Mouse (Mus musculus): ENCODE results near the gene Gxylt2. TPM values are rescaled to one million over a fixed set of nuclear protein-coding genes. Genes with fewer than 3 reads are reported as not detected.

Gene Gxylt2
- polyA plus RNA-seq, 1 experiment: 0.90 TPM

- Histone ChIP-seq H3K4me3 (replicated peaks; ENCODE audit: control insufficient read depth, low read depth, low read length) (no peak overlapping the region), H3K4me1 (ENCODE audit: control insufficient read depth, insufficient read depth, low read length) (no peaks in the 10 kb centered on the region; the same call in 1 of the 2 replicates), H3K27ac (ENCODE audit: control insufficient read depth, insufficient read depth, low read depth, low read length, poor library complexity) (no peak overlapping the region)
- 13% methylated on average over 6 of the region's 6 CpGs for WGBS
- TF ChIP-seq POLR2A (IDR thresholded peaks at IDR 0.05; ENCODE audit: borderline replicate concordance, control insufficient read depth, low read depth, low read length) (no peak), CTCF (IDR thresholded peaks at IDR 0.05; ENCODE audit: control insufficient read depth, insufficient read depth, low read length) (no peak)
Observed at GRCm38 (mm10) chr6:100674974-100675373, 29.6 kb upstream of the Gxylt2 start.

GRCm38 (mm10) chr6:100676461-100676860 lies 28.1 kb upstream of the Gxylt2 start:
- no peak overlapping the region for H3K4me3 ChIP-seq (replicated peaks; ENCODE audit: control insufficient read depth, low read depth, low read length)
- no peak overlapping the region for H3K27ac ChIP-seq (ENCODE audit: control insufficient read depth, insufficient read depth, low read depth, low read length, poor library complexity)
- TF ChIP-seq POLR2A (IDR thresholded peaks at IDR 0.05; ENCODE audit: borderline replicate concordance, control insufficient read depth, low read depth, low read length): no peak
- TF ChIP-seq CTCF (IDR thresholded peaks at IDR 0.05; ENCODE audit: control insufficient read depth, insufficient read depth, low read length): no peak
- no peaks in the 10 kb centered on the region; the same call in 1 of the 2 replicates for H3K4me1 ChIP-seq (ENCODE audit: control insufficient read depth, insufficient read depth, low read length)
- 82% methylated on average over 6 of the region's 7 CpGs for WGBS

- TF ChIP-seq CTCF (IDR thresholded peaks at IDR 0.05; ENCODE audit: control insufficient read depth, insufficient read depth, low read length): no peak
- H3K27ac ChIP-seq (ENCODE audit: control insufficient read depth, insufficient read depth, low read depth, low read length, poor library complexity): no peak overlapping the region
- H3K4me1 ChIP-seq (ENCODE audit: control insufficient read depth, insufficient read depth, low read length): no peaks in the 10 kb centered on the region
- 87% methylated on average over 2 of the region's 2 CpGs for WGBS
- H3K4me3 ChIP-seq (replicated peaks; ENCODE audit: control insufficient read depth, low read depth, low read length): no peak overlapping the region
Observed at GRCm38 (mm10) chr6:100678636-100679035, 25.9 kb upstream of the Gxylt2 start.

GRCm38 (mm10) chr6:100686341-100686740 lies 18.2 kb upstream of the Gxylt2 start:
- TF ChIP-seq CTCF (IDR thresholded peaks at IDR 0.05; ENCODE audit: control insufficient read depth, insufficient read depth, low read length) (no peak), POLR2A (IDR thresholded peaks at IDR 0.05; ENCODE audit: borderline replicate concordance, control insufficient read depth, low read depth, low read length) (no peak)
- Histone ChIP-seq H3K4me3 (replicated peaks; ENCODE audit: control insufficient read depth, low read depth, low read length) (no peak overlapping the region), H3K4me1 (ENCODE audit: control insufficient read depth, insufficient read depth, low read length) (no peaks in the 10 kb centered on the region), H3K27ac (ENCODE audit: control insufficient read depth, insufficient read depth, low read depth, low read length, poor library complexity) (no peak overlapping the region)
- 65% methylated on average over 2 of the region's 2 CpGs for WGBS

- 80% methylated on average over 5 of the region's 5 CpGs for WGBS
- no peak overlapping the region for H3K4me3 ChIP-seq (replicated peaks; ENCODE audit: control insufficient read depth, low read depth, low read length)
- H3K27ac ChIP-seq (ENCODE audit: control insufficient read depth, insufficient read depth, low read depth, low read length, poor library complexity): no peak overlapping the region
- H3K4me1 ChIP-seq (ENCODE audit: control insufficient read depth, insufficient read depth, low read length): no peaks in the 10 kb centered on the region
- TF ChIP-seq POLR2A (IDR thresholded peaks at IDR 0.05; ENCODE audit: borderline replicate concordance, control insufficient read depth, low read depth, low read length) (no peak), CTCF (IDR thresholded peaks at IDR 0.05; ENCODE audit: control insufficient read depth, insufficient read depth, low read length) (no peak)
Observed at GRCm38 (mm10) chr6:100699986-100700385, 4.5 kb upstream of the Gxylt2 start.

GRCm38 (mm10) chr6:100700774-100701173 lies 3.8 kb upstream of the Gxylt2 start:
- 82% methylated on average over 5 of the region's 5 CpGs for whole genome bisulfite sequencing
- no peak overlapping the region for H3K4me3 ChIP-seq (replicated peaks; ENCODE audit: control insufficient read depth, low read depth, low read length)
- TF ChIP-seq CTCF (IDR thresholded peaks at IDR 0.05; ENCODE audit: control insufficient read depth, insufficient read depth, low read length) (no peak), POLR2A (IDR thresholded peaks at IDR 0.05; ENCODE audit: borderline replicate concordance, control insufficient read depth, low read depth, low read length) (no peak)
- no peak overlapping the region for H3K27ac ChIP-seq (ENCODE audit: control insufficient read depth, insufficient read depth, low read depth, low read length, poor library complexity)
- H3K4me1 ChIP-seq (ENCODE audit: control insufficient read depth, insufficient read depth, low read length): no peaks in the 10 kb centered on the region

- TF ChIP-seq POLR2A (IDR thresholded peaks at IDR 0.05; ENCODE audit: borderline replicate concordance, control insufficient read depth, low read depth, low read length) (no peak), CTCF (IDR thresholded peaks at IDR 0.05; ENCODE audit: control insufficient read depth, insufficient read depth, low read length) (no peak)
- no peaks in the 10 kb centered on the region for H3K4me1 ChIP-seq (ENCODE audit: control insufficient read depth, insufficient read depth, low read length)
- H3K27ac ChIP-seq (ENCODE audit: control insufficient read depth, insufficient read depth, low read depth, low read length, poor library complexity): no peak overlapping the region
- WGBS: 42% methylated on average over 8 of the region's 8 CpGs
- H3K4me3 ChIP-seq (replicated peaks; ENCODE audit: control insufficient read depth, low read depth, low read length): no peak overlapping the region
Observed at GRCm38 (mm10) chr6:100704197-100704573, 349 bp upstream of the Gxylt2 start.

- WGBS: 5% methylated on average over 15 of the region's 15 CpGs
- no peak overlapping the region for H3K27ac ChIP-seq (ENCODE audit: control insufficient read depth, insufficient read depth, low read depth, low read length, poor library complexity)
- no peaks in the 10 kb centered on the region for H3K4me1 ChIP-seq (ENCODE audit: control insufficient read depth, insufficient read depth, low read length)
- TF ChIP-seq POLR2A (IDR thresholded peaks at IDR 0.05; ENCODE audit: borderline replicate concordance, control insufficient read depth, low read depth, low read length): no peak
- TF ChIP-seq CTCF (IDR thresholded peaks at IDR 0.05; ENCODE audit: control insufficient read depth, insufficient read depth, low read length): no peak
- H3K4me3 ChIP-seq (replicated peaks; ENCODE audit: control insufficient read depth, low read depth, low read length): no peak overlapping the region
Observed at GRCm38 (mm10) chr6:100705366-100705811, 855 bp downstream of the Gxylt2 start.

GRCm38 (mm10) chr6:100706861-100707260 lies 2.3 kb downstream of the Gxylt2 start:
- TF ChIP-seq POLR2A (IDR thresholded peaks at IDR 0.05; ENCODE audit: borderline replicate concordance, control insufficient read depth, low read depth, low read length): no peak
- TF ChIP-seq CTCF (IDR thresholded peaks at IDR 0.05; ENCODE audit: control insufficient read depth, insufficient read depth, low read length): no peak
- WGBS: 70% methylated on average over 6 of the region's 6 CpGs
- Histone ChIP-seq H3K4me1 (ENCODE audit: control insufficient read depth, insufficient read depth, low read length) (no peaks in the 10 kb centered on the region), H3K27ac (ENCODE audit: control insufficient read depth, insufficient read depth, low read depth, low read length, poor library complexity) (no peak overlapping the region), H3K4me3 (replicated peaks; ENCODE audit: control insufficient read depth, low read depth, low read length) (no peak overlapping the region)
